Mouse (Mus musculus) urinary bladder, postnatal 4 days (tissue): ENCODE data around the gene Lsm2.

Experiments
- DNase-seq, 2 experiments: peaks; one replicate each; pipeline ENCODE4 v3.0.0; 2021 to 2022; ENCODE audit warnings: low spot score in 2 of 2

Lsm2 gene

GRCm38 (mm10) chr17:35012430-35012829, 30.8 kb downstream of the Lsm2 start:
- no peak for DNase-seq

- DNase-seq, result no peak
Observed at GRCm38 (mm10) chr17:35013221-35013620, 31.6 kb downstream of the Lsm2 start.

GRCm38 (mm10) chr17:35015296-35015695, 33.6 kb downstream of the Lsm2 start:
- no peak for DNase-seq

GRCm38 (mm10) chr17:35016376-35016775, 34.7 kb downstream of the Lsm2 start, which contains the start of gene Vwa7:
Gene Vwa7 (plus strand): TSS chr17:35016579.
- DNase-seq, result peak in 1 of 2 experiments; percentile 43

GRCm38 (mm10) chr17:35016791-35017705, 35.4 kb downstream of the Lsm2 start:
- DNase-seq, result no peak

GRCm38 (mm10) chr17:35017706-35018030, 36.0 kb downstream of the Lsm2 start:
- DNase-seq, result no peak

GRCm38 (mm10) chr17:35018171-35018570, 36.5 kb downstream of the Lsm2 start:
- no peak for DNase-seq

- DNase-seq, result no peak
Observed at GRCm38 (mm10) chr17:35019894-35020293, 38.2 kb downstream of the Lsm2 start.

GRCm38 (mm10) chr17:35020551-35020950, 38.9 kb downstream of the Lsm2 start:
- no peak for DNase-seq

GRCm38 (mm10) chr17:35021163-35021808, 39.6 kb downstream of the Lsm2 start:
- DNase-seq, result peak; percentile 79 to 94

GRCm38 (mm10) chr17:35021842-35022477, 40.3 kb downstream of the Lsm2 start:
- DNase-seq, result no peak

GRCm38 (mm10) chr17:35022541-35023060, 40.9 kb downstream of the Lsm2 start:
- no peak for DNase-seq

- DNase-seq, result no peak
Observed at GRCm38 (mm10) chr17:35023221-35023620, 41.6 kb downstream of the Lsm2 start.

GRCm38 (mm10) chr17:35023756-35024155, 42.1 kb downstream of the Lsm2 start:
- no peak for DNase-seq

GRCm38 (mm10) chr17:35024261-35024660, 42.6 kb downstream of the Lsm2 start:
- no peak for DNase-seq

- DNase-seq, result no peak
Observed at GRCm38 (mm10) chr17:35024691-35025488, 43.2 kb downstream of the Lsm2 start.

GRCm38 (mm10) chr17:35026206-35026605, 44.5 kb downstream of the Lsm2 start:
- DNase-seq, result no peak

- peak in 1 of 2 experiments; percentile 62 for DNase-seq
Observed at GRCm38 (mm10) chr17:35027277-35028068, 45.8 kb downstream of the Lsm2 start, which contains the start of gene Sapcd1. Gene Sapcd1 (minus strand): TSS chr17:35028016.

- DNase-seq, result no peak
Observed at GRCm38 (mm10) chr17:35028315-35028714, 46.7 kb downstream of the Lsm2 start.
